Mouse (Mus musculus) urinary bladder, postnatal 10 days (tissue): ENCODE data around the gene Lyzl4.

Experiments
- DNase-seq: peaks from one replicate; pipeline ENCODE4 v3.0.0; 2022; ENCODE audit warnings: low spot score

The Lyzl4 gene

GRCm38 (mm10) chr9:121647026-121647425 is 5.1 kb upstream of the Lyzl4 start:
- DNase-seq, result no peak

DNA sequence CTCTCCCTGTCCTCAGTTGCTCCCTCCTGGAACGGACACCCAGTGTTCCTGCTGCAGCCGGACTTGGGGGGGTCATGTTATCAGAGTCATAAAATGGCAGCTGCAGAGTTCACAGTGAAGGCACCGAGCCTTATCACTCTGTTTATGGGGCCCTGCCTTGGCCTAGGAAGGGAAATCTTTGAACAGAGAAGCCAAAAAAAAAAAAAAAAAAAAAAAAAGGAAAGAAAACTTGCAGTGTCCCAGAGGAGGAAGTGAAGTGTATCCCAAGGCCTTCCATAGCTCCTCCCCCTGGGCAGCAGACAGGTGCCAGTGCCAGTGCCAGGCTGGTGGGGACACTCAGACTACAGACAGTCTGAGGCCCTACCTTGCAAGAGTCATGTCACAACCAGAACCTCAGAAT is 3.0 kb upstream of the Lyzl4 start:
- no peak for DNase-seq

DNA sequence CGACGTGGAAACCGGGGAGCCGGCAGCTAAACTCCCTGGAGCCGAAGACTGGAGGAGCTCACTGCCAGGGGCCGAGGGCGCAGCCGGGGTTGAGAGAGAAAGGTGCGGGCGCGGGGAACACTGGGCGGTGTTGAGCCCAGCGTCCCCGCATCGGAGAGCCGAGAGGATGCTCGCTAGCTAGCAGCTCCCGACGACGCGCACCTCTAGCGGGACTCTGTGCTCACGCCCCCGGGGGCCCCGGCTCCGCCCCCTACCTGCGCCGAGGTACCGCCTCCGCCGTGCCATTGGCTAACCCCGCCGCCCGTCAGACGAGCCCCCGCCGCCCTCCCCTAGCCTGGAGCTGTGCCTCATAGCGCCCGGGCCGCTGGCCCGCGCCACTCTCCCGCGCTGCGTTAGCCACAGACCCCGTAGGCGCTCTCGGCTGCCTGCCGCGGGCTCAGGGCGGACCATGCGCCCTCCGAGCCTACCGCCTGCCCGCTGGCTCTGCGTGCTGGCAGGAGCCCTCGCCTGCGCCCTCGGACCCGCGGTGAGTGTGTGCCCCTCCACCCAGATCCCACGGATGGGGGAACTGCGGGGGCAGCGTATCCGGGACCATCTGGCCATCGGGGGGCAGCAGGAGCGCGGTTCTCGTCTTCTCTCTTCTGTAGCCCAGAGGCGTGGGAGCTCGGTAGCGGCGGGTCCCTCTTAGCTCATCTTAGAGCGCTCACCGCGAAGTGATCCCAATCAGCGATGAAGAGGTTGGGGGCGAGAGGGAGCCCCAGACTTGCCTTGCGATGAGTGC is 695 bp upstream of the Lyzl4 start, which contains the start of gene Vipr1:
Vipr1 (plus strand) TSS at position 316 of the 781 bp plus-strand sequence.
- no peak for DNase-seq

DNA sequence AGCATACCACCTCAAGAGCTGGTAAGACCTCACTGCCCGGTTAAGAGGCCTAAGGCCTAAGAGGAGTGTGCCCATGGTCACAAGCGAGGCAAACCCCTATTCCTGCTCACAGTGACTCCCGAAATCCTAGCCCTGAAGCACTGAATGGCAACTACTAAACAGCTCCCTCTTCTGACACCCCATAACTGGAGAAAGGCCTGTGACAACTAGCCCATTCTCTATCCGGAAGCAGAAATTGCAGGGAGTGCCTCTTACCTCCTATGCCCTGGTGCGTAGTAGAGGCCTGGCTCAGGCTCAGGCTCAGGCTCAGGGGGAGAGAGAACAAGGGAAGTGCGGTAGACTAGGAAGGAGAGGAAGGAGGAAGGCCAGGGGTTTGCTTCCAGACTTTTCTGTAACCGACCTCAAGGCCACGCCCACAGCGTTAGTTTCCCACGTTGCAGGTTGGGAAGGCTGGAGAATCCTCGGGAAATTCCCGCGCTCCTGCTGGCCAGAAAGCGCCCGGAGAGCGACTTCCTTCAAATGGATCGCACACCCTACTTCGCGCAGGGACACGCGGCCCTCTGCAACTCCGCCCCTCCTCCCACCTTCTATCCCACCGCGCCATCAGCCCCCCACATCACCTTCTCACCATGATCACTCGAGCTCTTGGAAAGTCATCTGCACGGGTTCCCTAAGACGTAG is 521 bp downstream of the Lyzl4 start:
- no peak for DNase-seq

- no peak for DNase-seq
These were observed 2.1 kb downstream of the Lyzl4 start for GRCm38 (mm10) chr9:121639790-121640189.

GRCm38 (mm10) chr9:121635835-121636576 is 5.9 kb downstream of the Lyzl4 start:
- DNase-seq, result no peak

DNA sequence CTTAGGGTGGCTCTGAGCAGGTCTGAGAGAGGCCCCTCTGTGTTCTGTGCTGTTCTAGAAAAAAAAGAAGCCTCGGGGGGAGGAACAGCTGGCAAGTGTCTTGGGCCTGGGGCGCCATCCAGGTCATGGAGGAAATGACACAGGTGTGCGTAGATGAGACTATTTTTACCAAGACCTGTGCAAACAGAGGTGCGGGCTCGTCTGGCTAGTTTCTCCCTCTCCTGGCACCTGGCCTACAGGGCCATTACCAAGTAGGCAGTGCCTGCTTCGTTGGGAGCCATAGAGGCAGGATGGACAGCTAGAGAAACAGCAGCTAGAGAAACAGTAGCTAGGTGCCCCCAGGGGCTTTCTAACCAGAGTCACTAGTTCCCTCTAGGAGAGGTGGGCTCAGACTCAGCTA is 8.6 kb downstream of the Lyzl4 start:
- DNase-seq, result no peak

- no peak for DNase-seq
These were observed 9.0 kb downstream of the Lyzl4 start for GRCm38 (mm10) chr9:121632891-121633290.

DNA sequence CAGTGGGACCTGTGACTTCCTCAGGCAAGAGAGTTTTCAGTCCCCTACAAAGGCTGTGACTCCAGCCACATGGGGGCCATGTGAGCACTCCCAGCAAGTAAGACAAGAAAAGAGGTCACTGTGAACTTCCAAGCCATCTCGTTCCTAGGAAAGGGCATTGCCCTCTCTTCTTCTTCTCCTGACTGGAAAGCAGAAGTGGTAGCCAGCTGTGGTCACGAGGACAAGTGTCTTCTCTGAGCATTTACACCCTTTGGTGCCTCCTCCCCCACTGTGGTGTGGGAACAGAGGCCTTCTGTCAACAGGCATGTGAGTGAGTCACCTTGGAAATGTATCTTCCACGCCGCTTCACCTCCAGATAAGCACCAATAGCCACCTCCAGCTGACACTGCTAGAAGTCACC is 9.9 kb downstream of the Lyzl4 start:
- no peak for DNase-seq

- DNase-seq, result no peak
These were observed 11.3 kb downstream of the Lyzl4 start for GRCm38 (mm10) chr9:121630627-121631026.

- no peak for DNase-seq
These were observed 17.0 kb downstream of the Lyzl4 start for GRCm38 (mm10) chr9:121624920-121625319.

GRCm38 (mm10) chr9:121623235-121623634 is 18.7 kb downstream of the Lyzl4 start:
- DNase-seq, result no peak

- no peak for DNase-seq
These were observed 22.5 kb downstream of the Lyzl4 start for GRCm38 (mm10) chr9:121619441-121619840.

DNA sequence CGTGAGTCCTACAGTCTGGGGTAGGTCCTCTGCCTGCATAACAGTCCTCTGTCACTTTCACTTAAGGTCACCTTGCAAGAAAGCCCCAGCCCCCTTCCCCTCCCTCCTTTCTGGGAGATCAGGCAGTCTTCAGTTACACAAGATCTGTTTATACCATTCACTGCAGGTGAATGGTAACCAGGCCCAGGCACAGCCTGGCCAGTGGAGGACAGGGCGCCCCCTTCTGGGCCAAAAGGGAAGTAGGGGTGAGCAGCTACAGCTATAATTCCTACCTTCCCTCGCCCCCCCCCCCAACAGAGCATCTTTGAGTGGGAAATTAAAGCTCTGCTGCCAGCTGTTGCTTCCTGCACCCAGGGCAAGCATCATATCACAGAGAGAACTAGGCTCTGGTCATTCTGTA is 25.4 kb downstream of the Lyzl4 start:
- no peak for DNase-seq

GRCm38 (mm10) chr9:121614241-121614757 is 27.6 kb downstream of the Lyzl4 start:
- DNase-seq, result no peak

- no peak for DNase-seq
These were observed 28.7 kb downstream of the Lyzl4 start for GRCm38 (mm10) chr9:121613192-121613591.

GRCm38 (mm10) chr9:121609381-121609780 is 32.5 kb downstream of the Lyzl4 start:
- DNase-seq, result no peak

GRCm38 (mm10) chr9:121606498-121607096 is 35.3 kb downstream of the Lyzl4 start:
- no peak for DNase-seq

DNA sequence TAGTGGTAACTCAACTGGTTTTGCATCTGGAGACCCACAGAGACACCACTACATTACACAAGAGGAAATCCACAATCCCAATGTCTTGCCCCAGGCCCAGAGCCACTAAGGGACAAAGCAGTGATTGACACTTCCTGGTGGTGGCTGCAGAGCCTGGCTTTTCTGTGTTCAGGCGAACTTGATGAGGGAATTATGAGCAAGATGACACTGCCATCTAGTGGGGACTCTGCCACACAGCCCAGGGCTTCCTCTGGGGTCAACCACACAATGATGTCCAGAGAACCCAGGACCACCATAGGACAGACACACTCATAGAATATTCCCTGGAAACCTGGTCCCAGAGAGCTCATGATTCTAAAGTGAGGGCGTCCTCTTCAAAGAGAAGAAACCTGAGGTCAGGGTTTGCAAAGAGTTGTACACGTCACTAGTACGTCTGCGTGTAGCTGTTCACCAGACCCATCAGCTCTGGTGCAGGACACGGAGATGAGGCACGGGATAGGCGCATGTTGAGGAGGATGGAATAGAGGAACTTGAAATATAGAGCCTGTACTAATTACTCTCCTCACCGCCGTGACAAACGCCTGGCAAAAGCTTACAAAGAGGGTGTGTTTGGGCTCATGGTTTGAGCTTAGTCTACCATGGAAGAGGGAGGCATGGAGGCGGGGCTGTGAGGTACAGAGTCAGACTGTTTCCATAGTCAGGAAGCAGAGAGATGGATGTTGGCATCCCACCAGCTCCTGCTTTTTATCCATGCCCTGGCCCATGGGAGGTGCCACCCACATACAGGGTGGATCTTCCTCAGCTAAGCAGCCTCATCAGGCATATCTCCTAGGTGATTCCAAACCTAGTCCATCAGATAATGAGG is 36.2 kb downstream of the Lyzl4 start:
- peak; percentile 32 for DNase-seq

- no peak for DNase-seq
These were observed 39.5 kb downstream of the Lyzl4 start for GRCm38 (mm10) chr9:121602381-121602780.

DNA sequence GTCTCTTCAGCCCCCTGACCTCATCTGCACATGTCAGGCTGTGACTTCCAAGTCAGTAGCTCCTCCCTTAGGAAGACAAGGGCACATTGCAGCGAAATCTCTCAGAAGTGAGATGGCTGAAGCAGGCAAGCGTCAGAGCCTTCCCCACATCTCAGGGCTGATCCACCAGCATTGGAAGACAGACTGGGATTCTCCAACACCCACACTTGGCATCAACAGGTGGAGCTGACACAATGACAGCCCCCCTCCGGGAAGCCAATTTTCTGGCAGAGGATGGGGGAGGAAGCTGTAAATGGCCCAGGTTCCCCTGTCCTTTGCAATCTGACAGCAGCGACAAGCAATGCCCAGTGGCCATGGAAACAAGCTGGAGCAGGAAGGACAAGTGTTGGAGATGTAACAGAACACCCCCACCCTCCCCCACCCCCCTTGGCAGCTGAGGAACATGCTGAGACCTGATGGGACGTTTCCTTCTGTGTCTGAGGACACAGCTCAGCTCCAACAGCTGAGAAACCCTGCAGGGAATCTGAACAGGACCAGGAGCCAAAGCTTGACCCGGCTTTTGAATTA is 41.0 kb downstream of the Lyzl4 start:
- no peak for DNase-seq
